Mouse (Mus musculus) liver, postnatal 0 days (tissue): ENCODE results near the gene Sh3gl1.

ENCODE experiments used
- CTCF ChIP-seq: sonication (generic); IDR thresholded peaks from 2 replicates; pipeline ENCODE4 v1.5.1; 2016; ENCODE audit warnings: antibody characterized with exemption, low read depth
- EP300 ChIP-seq: IDR thresholded peaks from 2 replicates; pipeline ENCODE4 v1.6.1; 2016; ENCODE audit warnings: antibody characterized with exemption, low read depth, mild to moderate bottlenecking

- TF ChIP-seq EP300 (no peak), CTCF (no peak)
Observed at GRCm38 (mm10) chr17:56006956-56007355, 29.5 kb downstream of the Sh3gl1 start.
